Mouse (Mus musculus): ENCODE data around the gene Ep300.
"Not testable (repeated sequence)": the region's sequence is repeated elsewhere in the genome, so short reads cannot be mapped to it uniquely, and the experiment has no call there.

The Ep300 gene

GRCm38 (mm10) chr15:81700601-81701000, 115.5 kb downstream of the Ep300 start:
- DNase-seq (ENCODE audit: low spot score in 2 of 2) = no peak

GRCm38 (mm10) chr15:81701350-81701749, 116.2 kb downstream of the Ep300 start:
- DNase-seq (ENCODE audit: low spot score in 2 of 2) = not testable (repeated sequence)

All from thymus, postnatal 10 days (tissue).